In genomic region chr9:74978868-74979267, GRCm38 (mm10) we compare ENCODE assay signal across 21 mouse cellular contexts. TPM values are rescaled to one million over a fixed set of nuclear protein-coding genes. Genes with fewer than 3 reads are reported as not detected.
A peak's percentile ranks its signal among the peaks of the same experiment; 100 is the strongest.
DNase-seq lines count a peak whose midpoint lies in the region; ATAC-seq and TF ChIP-seq lines count a peak whose summit lies in the region.
"Had no signal": no experiment of that assay in that cellular context is flagged by ENCODE, and none has a peak within 500 bp of the region (broad histone marks: within the 10 kb centered on the region; RNA-seq: fewer than 3 reads in every experiment).

No protein-coding gene starts in this region.

- no peak for TF ChIP-seq CTCF in gastrocnemius, adult 2 months (IDR thresholded peaks at IDR 0.05)
- no peak for TF ChIP-seq CTCF in left cerebral cortex, adult 2 months (IDR thresholded peaks at IDR 0.05)
- TF ChIP-seq CTCF in midbrain, postnatal 0 days (IDR thresholded peaks at IDR 0.05), result no peak

- H3K4me3 ChIP-seq in gastrocnemius, adult 2 months, result peak overlapping the region; percentile 70
- H3K4me3 ChIP-seq in left cerebral cortex, adult 2 months, result no peak overlapping the region
- H3K4me3 ChIP-seq in midbrain, postnatal 0 days (ENCODE audit: low read depth, low read length), result no peak overlapping the region
- H3K4me3 ChIP-seq: embryonic facial prominence, embryonic 13.5 days; limb, embryonic 10.5 days had no signal

- ATAC-seq in midbrain, postnatal 0 days (ENCODE audit: low FRiP score), result no peak
- ATAC-seq: forebrain, embryonic 16.5 days; liver, postnatal 0 days; Patski had no signal

- peak overlapping the region; percentile 95 for H3K27ac ChIP-seq in gastrocnemius, adult 2 months
- H3K27ac ChIP-seq in left cerebral cortex, adult 2 months, result peak overlapping the region; percentile 73
- H3K27ac ChIP-seq in midbrain, postnatal 0 days (ENCODE audit: low read depth, low read length), result no peak overlapping the region
- H3K27ac ChIP-seq: embryonic facial prominence, embryonic 13.5 days; limb, embryonic 10.5 days had no signal

- H3K27me3 ChIP-seq in midbrain, postnatal 0 days (ENCODE audit: insufficient read depth, low read length), result no peaks in the 10 kb centered on the region
- H3K27me3 ChIP-seq: embryonic facial prominence, embryonic 13.5 days; Patski had no signal

- H3K9ac ChIP-seq in midbrain, postnatal 0 days (replicated peaks; ENCODE audit: low read length, poor library complexity, severe bottlenecking), result no peak overlapping the region
- H3K9ac ChIP-seq: embryonic facial prominence, embryonic 13.5 days; liver, postnatal 0 days had no signal

- peak overlapping the region; percentile 16; the same call in 1 of the 2 replicates for H3K4me2 ChIP-seq in midbrain, postnatal 0 days (ENCODE audit: low read depth, low read length, poor library complexity, severe bottlenecking)
- H3K4me2 ChIP-seq: embryonic facial prominence, embryonic 13.5 days; heart, embryonic 11.5 days had no signal

- intact Hi-C loops in gastrocnemius, adult 2 months (cut with DNase I), result no loop called here
- intact Hi-C loops in left cerebral cortex, adult 2 months (cut with DNase I), result loop anchor here (2.0 kb wide), 1 partner anchor 16 kb away; no protein-coding TSS in a partner anchor

- no peaks in the 10 kb centered on the region for H3K9me3 ChIP-seq in midbrain, postnatal 0 days (ENCODE audit: low read length)
- H3K9me3 ChIP-seq: embryonic facial prominence, embryonic 13.5 days; limb, embryonic 10.5 days had no signal

- 71% methylated on average over 7 of the region's 7 CpGs for WGBS in midbrain, postnatal 0 days

- H3K36me3 ChIP-seq in midbrain, postnatal 0 days (ENCODE audit: insufficient read depth, low read length), result no peaks in the 10 kb centered on the region
- H3K36me3 ChIP-seq: embryonic facial prominence, embryonic 13.5 days; limb, embryonic 10.5 days had no signal

- H3K4me1 ChIP-seq in midbrain, postnatal 0 days (ENCODE audit: insufficient read depth, low read length), result peaks cover 22% of the 10 kb centered on the region

- DNase-seq in adrenal gland, adult (ENCODE audit: inconsistent age in 2 of 2, low spot score in 1 of 2), result peak; percentile 54 to 78
- DNase-seq in adrenal gland, adult 2 months, result no peak
- peak; percentile 45 for DNase-seq in gastrocnemius, adult 2 months
- no peak for DNase-seq in gastrocnemius, adult 18-20 months (ENCODE audit: low spot score)
- DNase-seq in left cerebral cortex, adult 2 months (ENCODE audit: extremely low spot score in 1 of 2, low spot score in 2 of 2), result no peak
- DNase-seq in left cerebral cortex, adult 9 months (ENCODE audit: low spot score in 2 of 2), result no peak
- no peak for DNase-seq in midbrain, postnatal 0 days (ENCODE audit: low spot score)
- DNase-seq in c-Kit-positive CD71-positive TER-119-positive erythroid progenitor cells, embryonic 14.5 days (ENCODE audit: low spot score), result no peak
- DNase-seq: cerebellum, adult 11 months; heart, postnatal 14 days; kidney, adult 2 months; kidney, postnatal 10 days; liver, postnatal 0 days; lung, postnatal 14 days; right cerebral cortex, postnatal 14 days; thymus, postnatal 36 days had no signal

RNA-seq across cellular contexts. Expression of gene Fam214a, which starts 26.2 kb away (rescaled TPM):
- 10 to 100 TPM; 80.1 to 86.7 TPM for total RNA-seq in adrenal gland, adult 2 months (2021)
- polyA plus RNA-seq in adrenal gland, adult 2 months (2012; rRNA removed), result 16.7 and 21.1 TPM in 2 replicates
- total RNA-seq in gastrocnemius, adult 2 months (2021), result 10 to 100 TPM; 21.0 to 29.4 TPM
- total RNA-seq in gastrocnemius, adult 18-20 months (2021), result 10 to 100 TPM; 24.5 to 30.3 TPM
- total RNA-seq in left cerebral cortex, adult 2 months (2021), result 10 to 100 TPM; 35.3 to 37.5 TPM
- 32.3 and 36.0 TPM in 2 replicates for total RNA-seq in midbrain, postnatal 0 days (2014; rRNA removed)
- polyA plus RNA-seq in midbrain, postnatal 0 days (2015; fragmentation: Nextera tagmentation; extraction: Ambion mirVana), result 18.2 and 18.9 TPM in 2 replicates

RNA-seq across cellular contexts. Expression of gene Arpp19, which starts 58.5 kb away (rescaled TPM):
- total RNA-seq in adrenal gland, adult 2 months (2021), result 100 to 1,000 TPM; 301 to 321 TPM
- polyA plus RNA-seq in adrenal gland, adult 2 months (2012; rRNA removed), result 5.1 and 5.5 TPM in 2 replicates
- 100 to 1,000 TPM; 125 to 160 TPM for total RNA-seq in gastrocnemius, adult 2 months (2021)
- total RNA-seq in gastrocnemius, adult 18-20 months (2021), result 100 to 1,000 TPM; 171 to 250 TPM
- 100 to 1,000 TPM; 449 to 473 TPM for total RNA-seq in left cerebral cortex, adult 2 months (2021)
- 94.0 and 96.9 TPM in 2 replicates for total RNA-seq in midbrain, postnatal 0 days (2014; rRNA removed)
- polyA plus RNA-seq in midbrain, postnatal 0 days (2015; fragmentation: Nextera tagmentation; extraction: Ambion mirVana), result 188 and 192 TPM in 2 replicates

Comparison
In these comparisons a context has a peak if more than half of its experiments do, and no peak if none do; other contexts are left out.
1. DNase-seq: peak in adrenal gland, adult (2 of 2) and gastrocnemius, adult 2 months (single experiment); none in adrenal gland, adult 2 months (single experiment), gastrocnemius, adult 18-20 months (single experiment), left cerebral cortex, adult 2 months (0 of 2), left cerebral cortex, adult 9 months (0 of 2), midbrain, postnatal 0 days (single experiment) and c-Kit-positive CD71-positive TER-119-positive erythroid progenitor cells, embryonic 14.5 days (single experiment).